Mouse (Mus musculus): ENCODE measurements around the gene Ms4a2.

DNA sequence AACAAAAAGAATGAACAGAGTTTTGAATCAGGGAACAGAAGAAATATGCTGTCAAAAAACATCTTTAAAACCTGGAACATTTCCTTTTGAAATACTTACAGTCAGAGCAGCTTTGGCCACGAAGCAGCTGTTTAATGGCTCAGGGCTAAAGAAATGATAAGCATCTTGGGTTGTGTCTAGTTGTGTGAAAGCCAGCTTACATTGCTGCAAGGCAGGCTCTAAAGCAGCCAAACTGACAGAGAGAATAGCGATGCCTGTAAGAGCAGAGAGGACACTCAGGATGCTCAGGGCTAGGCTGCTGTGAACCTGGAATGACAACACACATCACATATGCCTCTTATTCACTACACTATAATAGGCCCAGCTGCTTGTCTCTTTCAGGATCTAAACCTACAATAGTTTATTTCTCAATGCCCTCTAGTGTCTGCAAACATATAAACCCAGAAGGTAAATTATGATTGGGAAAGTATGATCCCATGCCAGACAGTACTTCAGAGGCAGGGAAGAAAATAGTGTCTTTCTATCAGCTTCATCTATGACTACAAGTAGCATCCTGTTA is 33.5 kb downstream of the Ms4a2 start:
- TF ChIP-seq POLR2A (IDR thresholded peaks at IDR 0.05; ENCODE audit: extremely low read depth, insufficient read depth, low read length) (no peak), CTCF (IDR thresholded peaks at IDR 0.05; ENCODE audit: low read depth, low read length) (no peak; the same call in 1 of the 2 replicates)

Measured in liver, adult 2 months (tissue).